Mouse (Mus musculus) CD4-positive helper T cell, adult 2 months (primary cell): ENCODE data around the gene Brpf3.
A peak's percentile ranks its signal among the peaks of the same experiment; 100 is the strongest.
"Not testable (repeated sequence)": the region's sequence is repeated elsewhere in the genome, so short reads cannot be mapped to it uniquely, and the experiment has no call there.

Source experiments
- DNase-seq: peaks from one replicate; pipeline ENCODE4 v3.0.0-alpha.2; 2012; ENCODE audit warnings: low read depth, missing footprints, low spot score

Gene Brpf3

GRCm38 (mm10) chr17:28827665-28828231 lies 26.9 kb downstream of the Brpf3 start:
- DNase-seq, result no peak

GRCm38 (mm10) chr17:28829120-28829519 lies 28.2 kb downstream of the Brpf3 start:
- no peak for DNase-seq

- no peak for DNase-seq
These were observed 30.2 kb downstream of the Brpf3 start for GRCm38 (mm10) chr17:28831065-28831464.

- no peak for DNase-seq
These were observed 31.1 kb downstream of the Brpf3 start for GRCm38 (mm10) chr17:28832040-28832439.

DNA sequence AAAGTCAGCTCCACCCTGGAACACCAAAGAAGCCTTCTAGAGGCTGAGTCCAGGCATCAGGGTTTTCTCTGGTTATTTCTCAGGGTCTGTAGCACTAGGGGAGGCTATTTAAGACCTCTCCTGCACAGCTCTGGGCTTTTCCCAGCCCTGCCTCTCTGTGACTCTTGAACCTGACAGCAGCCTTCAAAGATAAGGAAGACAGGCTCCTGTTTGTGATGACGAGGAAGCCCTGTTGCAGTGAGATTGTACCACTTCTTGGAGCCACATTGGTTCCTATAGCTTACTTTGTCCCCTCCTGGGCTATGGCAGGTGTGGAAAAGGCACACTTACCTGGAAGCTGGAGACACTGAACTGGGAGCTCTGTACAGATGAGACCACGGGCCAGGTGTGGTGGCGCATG lies 32.0 kb downstream of the Brpf3 start:
- no peak for DNase-seq

DNA sequence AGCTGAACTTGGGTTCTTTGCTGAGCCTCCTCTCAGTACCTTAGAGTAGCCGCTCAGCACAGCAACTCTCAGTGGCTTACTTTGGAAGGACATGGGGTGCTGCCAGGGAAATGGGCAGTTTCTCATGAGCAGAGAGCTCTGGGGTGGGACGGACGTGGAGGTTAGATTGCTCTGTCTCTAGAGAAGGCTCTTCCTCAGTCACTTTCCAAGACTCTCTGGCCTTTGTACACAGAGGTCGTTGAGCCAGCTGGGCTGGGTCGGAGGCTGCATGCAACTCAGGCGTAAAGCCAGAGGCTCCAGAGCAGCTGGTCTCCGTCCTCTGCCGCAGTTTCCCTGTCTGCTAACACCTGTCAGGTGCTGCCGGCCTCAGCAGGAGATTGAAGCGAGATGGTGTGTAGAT lies 33.8 kb downstream of the Brpf3 start:
- DNase-seq, result no peak

GRCm38 (mm10) chr17:28837840-28838239 lies 37.0 kb downstream of the Brpf3 start:
- DNase-seq, result no peak

GRCm38 (mm10) chr17:28841947-28842346 lies 41.1 kb downstream of the Brpf3 start:
- DNase-seq, result not testable (repeated sequence)

GRCm38 (mm10) chr17:28843665-28844064 lies 42.8 kb downstream of the Brpf3 start:
- DNase-seq, result no peak

- no peak for DNase-seq
These were observed 46.2 kb downstream of the Brpf3 start for GRCm38 (mm10) chr17:28846974-28847617.

- no peak for DNase-seq
These were observed 49.6 kb downstream of the Brpf3 start for GRCm38 (mm10) chr17:28850511-28850910.

DNA sequence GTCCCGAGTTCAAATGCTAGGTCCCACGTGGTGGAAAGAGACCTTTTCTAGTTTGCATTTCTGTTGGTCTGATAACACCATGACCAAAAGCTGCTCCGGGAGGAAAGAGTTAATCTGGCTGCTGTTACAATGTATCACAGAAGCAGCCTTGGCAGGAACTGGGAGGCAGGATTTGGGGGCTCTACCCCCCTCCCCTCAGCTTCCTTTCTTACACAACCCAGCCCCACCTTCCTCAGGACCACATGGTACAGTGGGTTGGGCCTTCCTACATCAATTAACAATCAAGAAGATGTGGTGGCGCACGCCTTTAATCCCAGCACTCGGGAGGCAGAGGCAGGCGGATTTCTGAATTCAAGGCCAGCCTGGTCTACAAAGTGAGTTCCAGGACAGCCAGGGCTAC lies 53.5 kb downstream of the Brpf3 start:
- DNase-seq, result no peak

DNA sequence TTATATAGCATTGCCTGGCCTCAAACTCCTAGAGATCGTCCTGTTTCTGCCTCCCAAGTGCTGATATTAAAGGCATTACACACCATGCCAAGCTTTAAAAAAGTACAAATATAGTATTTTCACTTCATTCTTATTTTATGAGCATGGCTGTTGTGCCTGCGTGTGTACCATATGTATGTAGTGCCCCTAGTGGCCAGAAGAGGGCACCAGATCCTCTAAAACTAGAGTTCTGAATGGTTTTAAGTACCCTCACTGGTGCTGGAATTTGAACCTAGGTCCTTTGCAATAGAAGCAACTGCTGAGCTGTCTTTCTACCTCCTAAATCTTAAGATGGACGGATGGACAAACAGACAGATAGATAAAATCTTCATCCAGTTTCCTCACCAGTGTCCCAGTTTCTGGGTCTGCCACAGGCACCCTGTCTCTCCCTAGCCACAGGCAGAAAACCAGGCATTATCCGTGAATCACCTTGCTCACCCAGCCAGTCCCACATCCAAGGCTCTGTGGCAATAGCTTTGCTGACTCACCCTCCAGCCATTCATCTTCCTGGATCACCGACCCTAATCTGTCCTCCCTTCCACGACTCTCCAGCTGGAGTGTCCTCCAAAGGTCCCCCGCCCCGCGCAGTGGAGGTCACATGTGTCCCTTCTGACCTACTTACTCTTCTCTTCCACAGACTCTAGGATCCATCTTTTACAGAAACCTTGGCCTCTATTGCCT lies 54.4 kb downstream of the Brpf3 start:
- peak; percentile 47 for DNase-seq

DNA sequence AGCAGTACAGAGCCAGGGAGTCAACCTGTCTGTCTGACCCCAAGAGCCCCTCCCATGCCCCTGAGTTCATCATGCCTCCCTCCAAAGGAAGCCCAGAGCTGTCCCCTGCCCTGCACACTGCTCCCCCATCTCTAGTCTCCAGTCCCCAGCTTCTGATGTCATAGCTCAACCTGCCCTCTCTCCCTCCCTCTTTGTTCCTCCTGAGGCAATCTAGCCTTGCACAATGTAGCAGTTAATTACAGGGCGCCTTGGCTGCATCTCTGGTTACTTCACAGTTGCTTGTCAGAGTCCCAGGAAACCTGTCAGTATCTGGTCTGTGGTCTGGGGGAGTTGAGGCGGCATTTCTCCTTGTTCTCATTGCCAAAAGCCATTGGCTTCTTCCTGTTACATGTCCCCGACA lies 55.1 kb downstream of the Brpf3 start:
- no peak for DNase-seq

DNA sequence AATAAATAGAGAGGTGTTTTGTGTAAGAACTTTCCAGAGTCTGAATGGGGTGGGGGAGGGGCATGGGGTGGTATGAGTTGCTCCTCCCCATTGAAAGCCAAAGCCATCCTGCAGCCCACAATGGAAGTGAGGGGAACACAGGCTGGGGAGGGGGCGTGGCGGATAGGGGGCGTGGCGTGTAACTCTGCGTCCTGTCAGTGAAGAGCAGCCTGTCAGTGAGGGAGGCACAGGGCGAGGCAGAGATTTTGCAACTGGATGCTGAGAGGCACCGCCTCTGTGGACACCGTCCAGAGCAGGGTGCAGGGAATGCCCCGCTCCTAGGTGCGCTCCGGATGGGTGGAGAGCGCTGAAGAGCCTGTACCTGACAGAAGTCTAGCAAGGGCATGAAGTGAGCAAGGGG lies 57.3 kb downstream of the Brpf3 start, which contains the start of gene Pnpla1:
TSS of gene Pnpla1 (plus strand) at position 207 of the 400 bp plus-strand sequence.
- DNase-seq, result no peak

DNA sequence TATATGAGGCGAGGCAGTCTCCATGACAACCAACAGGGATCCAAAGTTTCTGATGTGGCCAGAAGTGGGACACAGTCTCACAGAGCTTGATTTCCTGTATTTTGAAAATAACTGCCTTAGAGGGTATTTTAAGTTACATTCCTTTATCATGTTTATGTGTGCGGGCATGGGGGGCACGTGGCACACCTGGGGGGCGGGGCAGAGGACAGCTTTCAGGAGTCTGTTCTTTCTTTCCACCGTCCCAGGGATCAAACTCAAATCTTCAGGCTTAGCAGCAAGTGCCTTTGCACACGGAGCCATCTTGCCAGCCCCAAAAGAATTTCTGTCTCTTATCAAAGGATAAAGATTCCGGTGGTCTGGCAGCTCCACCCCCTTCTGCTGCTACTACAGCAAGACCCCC lies 63.0 kb downstream of the Brpf3 start:
- no peak for DNase-seq

GRCm38 (mm10) chr17:28864464-28864863 lies 63.6 kb downstream of the Brpf3 start:
- no peak for DNase-seq

DNA sequence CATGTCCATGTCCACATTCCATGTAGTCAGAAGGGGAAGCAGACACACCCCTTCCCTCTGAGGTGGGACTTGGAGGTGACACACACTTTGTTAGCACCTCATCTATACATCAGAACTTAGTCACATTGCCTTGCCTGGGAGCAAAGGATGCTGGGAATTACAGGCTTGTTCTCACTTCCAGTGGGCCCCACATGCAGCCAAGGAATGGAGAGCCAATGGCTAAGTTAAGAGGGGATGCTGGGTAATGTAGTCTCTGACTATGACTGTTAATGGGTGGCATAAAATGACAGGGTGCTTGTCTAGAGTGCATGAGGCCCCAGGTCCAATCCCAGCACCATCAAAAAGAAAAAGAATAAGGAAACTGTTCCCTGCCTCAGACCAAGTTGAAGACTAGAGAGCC lies 66.0 kb downstream of the Brpf3 start:
- no peak for DNase-seq

DNA sequence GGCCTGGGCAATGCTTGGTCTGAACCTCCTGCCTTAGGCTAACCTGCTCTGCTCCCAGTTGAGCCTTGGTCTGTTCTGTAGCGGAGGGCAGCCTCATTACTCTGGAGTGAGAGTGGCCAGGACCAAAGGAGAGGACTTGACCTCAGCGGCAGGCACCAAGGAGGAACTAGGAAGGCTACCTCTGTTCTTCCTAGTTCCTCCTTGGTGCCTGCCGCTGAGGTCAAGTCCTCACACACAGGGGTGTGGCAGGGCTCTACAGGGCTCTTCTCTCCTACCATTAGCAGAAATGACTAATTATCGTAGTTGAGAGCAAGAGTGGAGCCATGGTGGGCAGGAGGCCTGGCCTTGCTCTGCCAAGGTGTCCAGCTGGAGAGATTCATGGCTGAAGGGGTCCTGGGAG lies 66.5 kb downstream of the Brpf3 start:
- DNase-seq, result no peak

GRCm38 (mm10) chr17:28869412-28870110 lies 68.7 kb downstream of the Brpf3 start:
- no peak for DNase-seq

DNA sequence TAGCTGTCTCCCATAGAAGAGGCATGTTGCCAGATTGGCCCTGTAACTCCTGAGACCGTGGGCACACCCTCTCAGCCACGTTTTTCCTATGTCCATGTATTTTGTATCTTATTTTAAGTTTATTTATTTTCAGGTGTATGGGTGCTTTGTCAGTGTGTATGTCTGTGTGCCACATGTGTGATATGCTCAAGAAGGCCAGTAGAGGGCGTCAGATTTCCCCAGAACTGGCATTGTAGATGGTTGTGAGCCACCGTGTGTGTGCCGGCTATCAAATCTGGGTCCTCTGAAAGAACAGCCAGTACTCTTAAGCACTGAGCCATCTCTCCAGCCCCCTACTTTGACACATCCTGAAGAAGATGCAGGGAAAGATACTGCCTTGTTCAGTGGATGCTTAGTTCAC lies 69.5 kb downstream of the Brpf3 start:
- DNase-seq, result no peak

DNA sequence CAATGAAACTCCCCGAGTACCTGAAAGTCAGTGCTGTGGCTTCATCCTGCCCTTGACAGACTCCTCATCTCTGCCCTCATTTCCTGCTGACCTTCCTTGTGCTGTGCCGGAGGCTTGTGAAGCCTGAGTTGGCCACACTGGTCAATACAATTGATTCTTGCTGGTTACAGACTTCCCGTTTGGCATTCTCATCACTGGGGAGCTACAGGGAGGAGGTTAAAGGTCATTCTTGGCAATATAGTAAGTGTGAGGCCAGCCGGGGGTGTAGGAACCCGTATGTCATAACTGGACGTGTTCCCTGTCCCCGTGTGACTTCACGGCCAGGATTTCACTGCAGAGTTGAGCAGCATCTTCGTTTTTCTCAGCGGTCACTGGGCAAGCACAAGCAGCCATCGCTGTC lies 70.9 kb downstream of the Brpf3 start:
- DNase-seq, result no peak
